Mouse (Mus musculus) midbrain, postnatal 0 days (tissue): ENCODE measurements around the gene Lrrc56. TPM values are rescaled to one million over a fixed set of nuclear protein-coding genes. Genes with fewer than 3 reads are reported as not detected.
"Not testable (repeated sequence)": the region's sequence is repeated elsewhere in the genome, so short reads cannot be mapped to it uniquely, and the experiment has no call there.

Experiments
- ATAC-seq: fragments of 200-750 bp; cut with Nextera tagmentation; 2 replicates; pipeline ENCODE4 v1.8.0; 2017; ENCODE audit warnings: moderate number of reproducible peaks, mild to moderate bottlenecking, moderate TSS enrichment, moderate library complexity; ENCODE audit not compliant: low FRiP score
- DNase-seq: peaks from one replicate; pipeline ENCODE4 v3.0.0-alpha.2; 2015; ENCODE audit warnings: low spot score
- H3K27ac ChIP-seq: fragments of 300-500 bp; sonication (generic); 2 replicates; pipeline ENCODE4 v1.5.1; 2014; ENCODE audit warnings: low read depth, mild to moderate bottlenecking, low read length, mixed read lengths
- H3K27me3 ChIP-seq: fragments of 300-500 bp; sonication (generic); 2 replicates; pipeline ENCODE4 v1.6.1; 2014; ENCODE audit warnings: low read length, control low read depth, mixed read lengths; ENCODE audit not compliant: insufficient read depth
- H3K36me3 ChIP-seq: fragments of 300-500 bp; sonication (generic); 2 replicates; pipeline ENCODE4 v1.6.1; 2014; ENCODE audit warnings: low read length, control low read depth, mixed read lengths; ENCODE audit not compliant: insufficient read depth
- H3K4me1 ChIP-seq: fragments of 300-500 bp; sonication (generic); 2 replicates; pipeline ENCODE4 v1.6.1; 2014; ENCODE audit warnings: mild to moderate bottlenecking, control low read depth, antibody characterized with exemption, low read length, mixed read lengths; ENCODE audit not compliant: insufficient read depth
- H3K4me2 ChIP-seq: fragments of 300-500 bp; sonication (generic); 2 replicates; pipeline ENCODE4 v1.6.1; 2014; ENCODE audit warnings: low read depth, mild to moderate bottlenecking, low read length, mixed read lengths; ENCODE audit not compliant: poor library complexity, severe bottlenecking
- H3K4me3 ChIP-seq: fragments of 300-500 bp; sonication (generic); 2 replicates; pipeline ENCODE4 v1.5.1; 2014; ENCODE audit warnings: low read depth, mild to moderate bottlenecking, low read length, moderate library complexity
- H3K9ac ChIP-seq: fragments of 300-500 bp; sonication (generic); replicated peaks from 2 replicates; pipeline ENCODE4 v1.6.1; 2014; ENCODE audit warnings: mild to moderate bottlenecking, low read length, moderate library complexity, mixed read lengths; ENCODE audit not compliant: poor library complexity, severe bottlenecking
- H3K9me3 ChIP-seq: fragments of 300-500 bp; sonication (generic); 2 replicates; pipeline ENCODE4 v1.6.1; 2016; ENCODE audit warnings: low read length, control low read depth
- CTCF ChIP-seq: IDR thresholded peaks from 2 replicates; pipeline ENCODE4 v1.5.1; 2016; ENCODE audit warnings: antibody characterized with exemption, mild to moderate bottlenecking
- WGBS: fragments of 180-500 bp; shearing (Covaris S2); extraction: QIAGEN DNeasy Blood & Tissue Kit; methylation state at CpG from one replicate; pipeline ENCODE4 v1.1.7; 2014; 5-methylcytosine and 5-hydroxymethylcytosine counted together
- polyA plus RNA-seq: library from polyadenylated mRNA; unstranded; fragments of >200 nt; fragmentation: Nextera tagmentation; extraction: Ambion mirVana; gene quantifications from 2 replicates; pipeline ENCODE4 v1.2.1, GENCODE M21; 2015
- total RNA-seq: library from RNA; depleted of rRNA; stranded (reverse); fragments of >200 nt; gene quantifications from 2 replicates; pipeline ENCODE4 v1.2.3, GENCODE M21; 2014

Gene Lrrc56
- total and polyA plus RNA-seq, 2 experiments from 2014 or later, result 8.6 to 14.9 TPM

DNA sequence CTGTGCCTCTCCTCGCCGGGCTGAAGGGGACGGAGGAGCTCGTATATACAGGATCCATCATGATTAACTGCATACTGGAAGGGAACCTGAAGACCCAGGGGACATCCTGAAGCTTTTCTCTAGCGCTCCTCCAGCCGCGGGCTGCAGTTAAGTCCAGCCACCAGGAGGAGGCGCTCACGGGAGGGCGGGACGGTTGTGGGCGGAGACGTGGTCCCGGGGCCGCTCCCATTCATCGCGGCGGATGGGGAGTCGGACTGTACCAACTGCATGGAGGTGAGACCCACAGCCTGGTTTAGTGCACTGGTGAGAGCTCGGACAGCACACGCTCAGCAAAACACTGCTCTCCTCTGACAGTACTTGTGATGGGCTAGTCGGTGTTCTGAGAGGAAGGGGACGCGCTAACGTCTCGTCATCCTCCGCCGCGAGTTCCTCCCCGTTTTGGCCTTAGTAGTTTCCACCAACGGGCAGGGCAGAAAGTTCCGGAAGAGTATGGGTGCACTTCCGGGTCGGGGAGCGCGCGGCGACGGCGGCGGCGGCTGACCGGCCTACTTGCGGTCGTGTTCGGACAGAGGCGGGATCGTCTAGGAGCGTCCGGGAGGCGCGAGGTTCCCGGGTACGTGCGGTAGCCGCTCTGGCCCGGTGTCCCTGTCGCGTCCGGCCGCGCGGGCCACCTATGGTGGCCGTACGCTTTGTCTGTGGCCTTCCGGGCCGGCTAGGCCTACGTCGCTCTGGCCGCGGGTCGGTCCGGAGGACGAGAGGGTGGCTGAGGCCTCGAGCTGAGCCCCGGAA is 34.5 kb downstream of the Lrrc56 start, which contains the start of gene Phrf1:
Gene Phrf1, plus strand, starts transcription at position 506 of the 789 bp plus-strand sequence.
- peak; percentile 100 for TF ChIP-seq CTCF
- Histone ChIP-seq H3K4me2 (peak within 1 kb of the TSS; percentile 82), H3K27ac (peak within 1 kb of the TSS; percentile 92), H3K4me1 (peaks cover 8% of the 10 kb centered on the region; the same call in 1 of the 2 replicates), H3K9me3 (no peaks in the 10 kb centered on the region), H3K4me3 (peak within 1 kb of the TSS; percentile 97), H3K9ac (peak within 1 kb of the TSS; percentile 95), H3K36me3 (peaks cover 22% of the 10 kb centered on the region), H3K27me3 (no peaks in the 10 kb centered on the region)
- ATAC-seq (peak; percentile 93), DNase-seq (peak; percentile 91)
- under 1% methylated on average over 76 of the region's 76 CpGs for WGBS

DNA sequence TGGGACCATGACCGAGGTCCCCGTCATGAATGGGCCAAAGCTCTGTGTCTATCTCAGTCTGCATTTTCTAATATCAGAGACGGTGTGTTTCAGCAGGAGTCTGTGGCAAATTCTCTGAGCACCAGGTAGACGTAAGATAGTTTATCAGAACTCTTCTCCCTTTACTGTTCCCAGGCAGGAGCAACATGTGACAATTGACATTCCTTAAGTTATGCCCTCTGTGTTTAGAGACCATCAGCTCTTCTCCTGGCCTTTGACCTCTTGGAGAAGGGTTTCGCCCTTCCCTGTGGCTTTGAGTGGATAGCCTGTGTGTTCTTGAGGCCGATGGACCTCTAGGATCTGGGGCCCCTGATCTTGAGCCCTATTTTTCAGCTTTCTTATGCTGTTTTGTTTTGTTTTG is 35.7 kb downstream of the Lrrc56 start:
- H3K4me2 ChIP-seq, result peak overlapping the region; percentile 82
- H3K9me3 ChIP-seq, result no peaks in the 10 kb centered on the region
- H3K36me3 ChIP-seq, result peaks cover 29% of the 10 kb centered on the region
- DNase-seq (no peak), ATAC-seq (no peak)
- WGBS, result 61% methylated on average over 6 of the region's 6 CpGs
- peak overlapping the region; percentile 95 for H3K9ac ChIP-seq
- no peaks in the 10 kb centered on the region for H3K27me3 ChIP-seq
- no peak for TF ChIP-seq CTCF
- peaks cover 8% of the 10 kb centered on the region; the same call in 1 of the 2 replicates for H3K4me1 ChIP-seq
- H3K27ac ChIP-seq, result no peak overlapping the region
- H3K4me3 ChIP-seq, result peak overlapping the region; percentile 97

DNA sequence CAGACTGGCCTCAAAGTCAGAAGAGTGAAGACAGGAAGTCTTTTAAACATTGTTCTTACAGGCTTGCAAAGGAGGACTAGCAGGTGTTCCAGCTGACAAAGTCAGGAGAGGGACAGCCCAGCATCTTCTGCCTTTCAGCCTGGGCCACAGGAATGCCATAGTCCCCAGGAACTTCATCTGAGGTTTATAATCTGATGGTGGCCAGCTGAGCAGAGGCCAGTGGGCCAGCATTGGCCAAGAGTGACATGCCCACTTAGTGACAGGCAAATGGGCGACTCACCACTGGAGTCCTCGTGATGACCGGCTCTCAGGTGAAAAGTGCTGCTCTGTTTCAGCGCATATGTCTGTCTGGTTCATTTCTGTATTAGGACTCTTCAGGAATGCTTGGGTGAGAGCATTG is 36.6 kb downstream of the Lrrc56 start:
- ATAC-seq (no peak), DNase-seq (no peak)
- Histone ChIP-seq H3K27ac (no peak overlapping the region), H3K4me3 (no peak overlapping the region), H3K27me3 (no peaks in the 10 kb centered on the region), H3K4me2 (no peak overlapping the region), H3K4me1 (peaks cover 8% of the 10 kb centered on the region; the same call in 1 of the 2 replicates), H3K9me3 (no peaks in the 10 kb centered on the region), H3K36me3 (peaks cover 29% of the 10 kb centered on the region), H3K9ac (no peak overlapping the region)
- WGBS, result 95% methylated on average over 4 of the region's 4 CpGs
- no peak for TF ChIP-seq CTCF

DNA sequence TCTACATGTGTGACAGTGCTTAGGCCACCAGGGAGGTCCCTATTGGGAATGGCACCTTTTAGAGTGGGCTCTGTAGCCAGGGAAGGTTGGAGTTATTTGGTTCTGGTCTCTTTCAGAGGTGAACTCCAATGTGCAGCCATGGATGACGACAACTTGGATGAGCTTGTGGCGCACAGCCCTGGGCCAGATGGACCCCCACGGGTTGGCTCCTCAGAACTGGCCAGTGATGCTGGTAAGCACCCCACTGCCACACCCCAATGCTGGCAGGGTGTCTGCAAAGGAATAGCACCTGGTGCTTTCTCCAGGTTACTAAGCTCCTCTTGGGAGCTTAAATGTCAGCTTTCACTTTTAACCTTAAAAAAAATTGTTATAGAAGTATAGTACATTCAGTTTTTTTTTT is 37.2 kb downstream of the Lrrc56 start:
- no peak for DNase-seq
- ATAC-seq, result no peak
- Histone ChIP-seq H3K27ac (no peak overlapping the region), H3K27me3 (no peaks in the 10 kb centered on the region), H3K4me1 (peaks cover 8% of the 10 kb centered on the region; the same call in 1 of the 2 replicates), H3K9ac (no peak overlapping the region), H3K4me3 (no peak overlapping the region), H3K36me3 (peaks cover 32% of the 10 kb centered on the region), H3K4me2 (no peak overlapping the region), H3K9me3 (no peaks in the 10 kb centered on the region)
- WGBS, result 93% methylated on average over 3 of the region's 3 CpGs
- TF ChIP-seq CTCF, result no peak

DNA sequence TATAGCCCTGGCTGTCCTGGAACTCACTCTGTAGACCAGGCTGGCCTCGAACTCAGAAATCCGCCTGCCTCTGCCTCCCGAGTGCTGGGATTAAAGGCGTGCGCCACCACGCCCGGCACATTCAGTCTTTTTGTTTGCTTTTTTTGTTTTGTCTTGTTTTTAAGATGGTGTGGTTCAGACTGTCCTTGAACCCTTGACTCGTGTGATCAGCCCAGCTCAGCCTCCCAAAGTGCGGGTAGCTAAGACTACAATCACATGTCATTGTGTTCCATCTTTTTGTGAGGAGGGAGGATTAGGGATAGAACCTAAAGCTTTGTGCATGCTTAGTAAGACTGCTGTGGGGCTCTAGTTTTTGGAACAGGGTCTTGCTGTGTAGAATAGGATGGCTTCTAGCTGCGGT is 37.6 kb downstream of the Lrrc56 start:
- Histone ChIP-seq H3K4me1 (peaks cover 8% of the 10 kb centered on the region; the same call in 1 of the 2 replicates), H3K27me3 (no peaks in the 10 kb centered on the region), H3K4me2 (no peak overlapping the region), H3K36me3 (peaks cover 32% of the 10 kb centered on the region), H3K9ac (no peak overlapping the region), H3K9me3 (no peaks in the 10 kb centered on the region), H3K27ac (no peak overlapping the region), H3K4me3 (no peak overlapping the region)
- DNase-seq, result no peak
- no peak for ATAC-seq
- TF ChIP-seq CTCF, result no peak
- WGBS, result 91% methylated on average over 9 of the region's 10 CpGs

DNA sequence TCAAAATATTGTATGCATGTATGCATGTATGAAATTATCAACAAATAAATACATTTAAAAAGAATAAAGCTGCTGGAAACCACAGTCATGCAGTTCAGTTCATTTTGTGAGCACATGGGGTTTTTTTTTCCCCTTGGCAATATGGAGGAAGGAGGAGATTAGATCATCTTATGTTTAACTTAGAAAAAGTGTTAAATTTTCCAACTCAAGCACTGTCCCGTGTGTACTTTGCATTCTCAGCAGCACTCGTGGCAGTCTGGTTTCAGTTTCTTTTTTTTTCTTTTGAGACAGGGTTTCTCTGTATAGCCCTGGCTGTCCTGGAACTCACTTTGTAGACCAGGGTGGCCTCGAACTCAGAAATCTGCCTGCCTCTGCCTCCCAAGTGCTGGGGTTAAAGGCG is 56.5 kb downstream of the Lrrc56 start:
- peaks cover 49% of the 10 kb centered on the region for H3K36me3 ChIP-seq
- H3K27me3 ChIP-seq, result not testable (repeated sequence)
- 91% methylated on average over 4 of the region's 4 CpGs for whole genome bisulfite sequencing

More for the DNA sequence above, 56.5 kb downstream of the Lrrc56 start:
- DNase-seq, H3K4me1 ChIP-seq, H3K9me3 ChIP-seq, H3K4me3 ChIP-seq, H3K9ac ChIP-seq, H3K27ac ChIP-seq, H3K4me2 ChIP-seq, ATAC-seq: not testable (repeated sequence)
